Mouse (Mus musculus) lung, postnatal 14 days (tissue): ENCODE measurements around the gene Hyal3.
"Not testable (repeated sequence)": the region's sequence is repeated elsewhere in the genome, so short reads cannot be mapped to it uniquely, and the experiment has no call there.

Source experiments
- DNase-seq: peaks from one replicate; pipeline ENCODE4 v3.0.0; 2021

The Hyal3 gene

GRCm38 (mm10) chr9:107551117-107551889 lies 29.3 kb upstream of the Hyal3 start, which contains the start of gene Rassf1:
Rassf1 (plus strand) TSS chr9:107551555.
- DNase-seq = peak; percentile 68

- no peak for DNase-seq
Observed at GRCm38 (mm10) chr9:107551890-107552355, 28.7 kb upstream of the Hyal3 start.

GRCm38 (mm10) chr9:107552690-107553393 lies 27.8 kb upstream of the Hyal3 start:
- no peak for DNase-seq

- DNase-seq = no peak
Observed at GRCm38 (mm10) chr9:107553541-107554318, 26.9 kb upstream of the Hyal3 start.

GRCm38 (mm10) chr9:107554319-107554825 lies 26.2 kb upstream of the Hyal3 start:
- DNase-seq = peak; percentile 94

- peak; percentile 74 for DNase-seq
Observed at GRCm38 (mm10) chr9:107555031-107555457, 25.6 kb upstream of the Hyal3 start.

- DNase-seq = no peak
Observed at GRCm38 (mm10) chr9:107555701-107556100, 24.9 kb upstream of the Hyal3 start.

- no peak for DNase-seq
Observed at GRCm38 (mm10) chr9:107556346-107556745, 24.3 kb upstream of the Hyal3 start.

- peak; percentile 93 for DNase-seq
Observed at GRCm38 (mm10) chr9:107563029-107563581, 17.5 kb upstream of the Hyal3 start, which contains the start of gene Tusc2. Tusc2 (plus strand) TSS chr9:107563255.

- not testable (repeated sequence) for DNase-seq
Observed at GRCm38 (mm10) chr9:107565556-107565955, 15.1 kb upstream of the Hyal3 start.

- DNase-seq = peak; percentile 95
Observed at GRCm38 (mm10) chr9:107566041-107566709, 14.4 kb upstream of the Hyal3 start.

GRCm38 (mm10) chr9:107566855-107567254 lies 13.8 kb upstream of the Hyal3 start:
- peak; percentile 60 for DNase-seq

GRCm38 (mm10) chr9:107567702-107568319 lies 12.8 kb upstream of the Hyal3 start, which contains the start of gene Hyal2:
Hyal2 (plus strand) TSS chr9:107567945.
- DNase-seq = peak; percentile 63

GRCm38 (mm10) chr9:107568331-107569261 lies 12.0 kb upstream of the Hyal3 start:
- DNase-seq = peak; percentile 84

GRCm38 (mm10) chr9:107569270-107569669 lies 11.3 kb upstream of the Hyal3 start:
- no peak for DNase-seq

- DNase-seq = no peak
Observed at GRCm38 (mm10) chr9:107570016-107570415, 10.6 kb upstream of the Hyal3 start.

- DNase-seq = no peak
Observed at GRCm38 (mm10) chr9:107570845-107571244, 9.8 kb upstream of the Hyal3 start.

GRCm38 (mm10) chr9:107571534-107572326 lies 8.9 kb upstream of the Hyal3 start:
- DNase-seq = no peak

GRCm38 (mm10) chr9:107572327-107572662 lies 8.3 kb upstream of the Hyal3 start:
- no peak for DNase-seq
